Mouse (Mus musculus) liver, embryonic 11.5 days (tissue): ENCODE results near the gene Grb2. TPM values are rescaled to one million over a fixed set of nuclear protein-coding genes. Genes with fewer than 3 reads are reported as not detected.

Experiments used
- ATAC-seq: fragments of 200-750 bp; cut with Nextera tagmentation; replicated peaks from 2 replicates; pipeline ENCODE4 v1.8.0; 2017; ENCODE audit warnings: moderate number of reproducible peaks, mild to moderate bottlenecking, moderate TSS enrichment, moderate library complexity; ENCODE audit not compliant: low FRiP score
- DNase-seq: peaks from one replicate; pipeline ENCODE4 v3.0.0-alpha.2; 2017; ENCODE audit warnings: low spot score
- H3K27ac ChIP-seq: fragments of 300-500 bp; sonication (generic); 2 replicates; pipeline ENCODE4 v1.5.1; 2014; ENCODE audit warnings: mild to moderate bottlenecking, low read depth, low read length, control low read depth
- H3K27me3 ChIP-seq: fragments of 300-500 bp; sonication (generic); replicated peaks from 2 replicates; pipeline ENCODE4 v1.6.1; 2014; ENCODE audit warnings: low read length, mixed read lengths; ENCODE audit not compliant: control insufficient read depth, insufficient read depth
- H3K36me3 ChIP-seq: fragments of 300-500 bp; sonication (generic); 2 replicates; pipeline ENCODE4 v1.6.1; 2014; ENCODE audit warnings: mild to moderate bottlenecking, low read length, moderate library complexity, mixed read lengths; ENCODE audit not compliant: control insufficient read depth, insufficient read depth
- H3K4me1 ChIP-seq: fragments of 300-500 bp; sonication (generic); replicated peaks from 2 replicates; pipeline ENCODE4 v1.6.1; 2014; ENCODE audit warnings: low read length, mixed read lengths; ENCODE audit not compliant: control insufficient read depth, insufficient read depth
- H3K4me2 ChIP-seq: fragments of 300-500 bp; sonication (generic); 2 replicates; pipeline ENCODE4 v1.6.1; 2014; ENCODE audit warnings: mild to moderate bottlenecking, control low read depth, moderate library complexity
- H3K4me3 ChIP-seq: fragments of 300-500 bp; sonication (generic); 2 replicates; pipeline ENCODE4 v1.5.1; 2014; ENCODE audit warnings: low read depth, low read length, control low read depth
- H3K9ac ChIP-seq: fragments of 300-500 bp; sonication (generic); 2 replicates; pipeline ENCODE4 v1.6.1; 2014; ENCODE audit warnings: low read depth, low read length, control low read depth
- H3K9me3 ChIP-seq: fragments of 300-500 bp; sonication (generic); 2 replicates; pipeline ENCODE4 v1.6.1; 2016; ENCODE audit warnings: low read length, inconsistent platforms, mixed read lengths; ENCODE audit not compliant: control insufficient read depth
- WGBS: fragments of 180-500 bp; shearing (Covaris S2); extraction: QIAGEN DNeasy Blood & Tissue Kit; methylation state at CpG from one replicate; pipeline ENCODE4 v1.1.7; 2014; 5-methylcytosine and 5-hydroxymethylcytosine counted together
- polyA plus RNA-seq: library from polyadenylated mRNA; unstranded; fragments of >200 nt; fragmentation: Nextera tagmentation; extraction: Ambion mirVana; gene quantifications from 2 replicates; pipeline ENCODE4 v1.2.1, GENCODE M21; 2014

Gene Grb2
- polyA plus RNA-seq, 1 experiment from 2014 or later, result 52.8 TPM

DNA sequence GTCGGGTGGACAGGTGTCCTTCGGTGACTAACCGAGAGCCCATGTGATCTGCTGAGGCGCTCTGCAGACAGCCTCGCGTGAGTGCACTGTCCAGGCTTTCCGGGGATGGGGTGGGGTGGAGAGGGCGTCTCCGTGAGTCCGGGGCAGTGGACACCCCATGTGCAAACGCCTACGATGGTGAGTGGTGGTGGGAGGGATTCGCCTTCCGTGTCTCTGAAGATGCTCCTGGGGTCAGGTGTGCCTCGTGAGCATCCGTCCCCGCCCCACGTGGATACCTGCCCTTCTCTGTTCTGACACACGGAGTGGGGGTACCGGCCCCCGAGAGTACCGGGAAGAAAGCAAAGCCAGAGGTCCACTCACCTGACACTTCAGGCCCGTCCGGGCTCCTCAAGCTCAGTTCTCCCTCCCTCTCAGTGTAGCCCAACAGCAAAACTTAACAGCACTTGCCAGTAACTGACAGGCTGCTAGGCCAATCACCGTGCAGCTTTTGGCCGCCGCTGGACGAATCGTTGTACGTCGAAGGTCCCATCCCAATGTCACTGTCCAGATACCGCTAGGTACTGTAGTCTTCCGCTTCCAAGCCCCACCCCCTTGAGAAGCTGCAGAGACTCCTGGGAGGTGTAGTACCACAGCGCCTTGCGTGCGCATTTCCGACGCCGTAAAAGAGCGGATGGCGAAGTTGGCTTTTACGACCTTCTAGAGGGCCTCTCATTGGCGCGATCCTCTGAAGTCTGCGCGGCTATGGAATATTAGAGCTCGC lies 80.5 kb downstream of the Grb2 start, which contains the start of gene Slc25a19:
Gene Slc25a19 (minus strand): TSS at position 591 of the 760 bp plus-strand sequence.
- under 1% methylated on average over 47 of the region's 47 CpGs for WGBS
- Histone ChIP-seq H3K36me3 (peaks cover under 1% of the 10 kb centered on the region; the same call in 1 of the 2 replicates), H3K9ac (peak within 1 kb of the TSS; percentile 82), H3K9me3 (no peaks in the 10 kb centered on the region), H3K27me3 (no peaks in the 10 kb centered on the region), H3K4me1 (peaks cover 17% of the 10 kb centered on the region), H3K4me2 (peak within 1 kb of the TSS; percentile 94), H3K4me3 (peak within 1 kb of the TSS; percentile 84), H3K27ac (peak within 1 kb of the TSS; percentile 62)
- DNase-seq (peak; percentile 96), ATAC-seq (peak; percentile 99)

DNA sequence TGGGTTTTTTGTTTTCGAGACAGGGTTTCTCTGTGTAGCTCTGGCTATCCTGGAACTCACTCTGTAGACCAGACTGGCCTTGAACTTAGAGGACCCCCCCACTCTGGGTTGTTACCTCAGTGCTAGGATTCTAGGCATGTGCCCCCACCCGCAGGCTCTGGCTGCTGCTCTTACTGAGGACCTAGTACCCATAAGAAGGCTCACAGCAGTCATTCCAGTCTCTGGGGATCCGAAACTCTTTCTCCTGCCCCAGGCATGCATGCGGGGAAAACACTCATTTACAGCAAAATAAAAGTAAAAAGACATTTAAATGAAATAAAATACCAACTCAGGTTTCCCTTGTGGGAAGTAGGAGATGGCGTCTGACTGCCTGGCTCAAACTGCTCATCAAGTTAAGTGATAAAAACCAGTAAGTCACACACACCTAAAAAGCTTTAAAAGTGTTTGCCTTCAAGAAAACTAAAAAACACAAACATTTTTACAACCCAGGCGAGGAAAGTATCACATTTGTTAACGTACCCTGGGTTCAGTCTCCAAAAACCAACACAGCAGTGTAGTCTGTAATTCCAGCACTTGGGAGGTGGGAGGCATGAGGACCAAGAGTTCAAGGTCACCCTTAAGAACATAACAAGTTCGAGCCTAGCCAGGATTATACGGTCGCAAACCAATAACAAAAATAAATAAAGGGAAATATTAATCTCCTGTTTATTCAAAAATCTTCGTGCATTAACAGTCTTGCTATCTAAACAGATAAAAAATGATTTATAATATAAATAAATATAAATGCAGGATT lies 81.4 kb downstream of the Grb2 start:
- DNase-seq, result no peak
- Histone ChIP-seq H3K27me3 (no peaks in the 10 kb centered on the region), H3K9ac (peak overlapping the region; percentile 82), H3K4me1 (peaks cover 17% of the 10 kb centered on the region), H3K4me2 (peak overlapping the region; percentile 94), H3K4me3 (peak overlapping the region; percentile 84), H3K9me3 (no peaks in the 10 kb centered on the region), H3K36me3 (peaks cover 7% of the 10 kb centered on the region; the same call in 1 of the 2 replicates), H3K27ac (no peak overlapping the region)
- ATAC-seq, result no peak
- WGBS, result 45% methylated on average over 11 of the region's 11 CpGs

DNA sequence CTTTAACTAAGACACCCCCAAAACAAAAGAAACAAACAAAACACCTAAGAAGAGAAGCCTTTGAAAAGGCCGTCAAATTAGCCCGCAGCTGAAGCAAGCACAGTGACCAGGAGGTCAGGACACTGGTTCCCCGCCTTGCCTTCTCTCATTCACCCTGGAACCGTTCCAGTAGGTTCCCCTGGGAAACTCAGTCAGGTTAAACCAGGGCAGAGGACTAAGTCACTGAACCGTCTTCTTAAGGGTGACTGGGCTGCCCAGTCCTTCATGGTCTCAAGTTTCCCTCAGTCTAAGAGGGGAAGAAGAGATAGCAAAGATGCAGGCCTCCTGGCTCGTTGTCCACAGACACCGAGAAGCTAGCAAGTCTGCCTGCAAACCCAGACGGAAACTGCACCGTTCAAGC lies 82.5 kb downstream of the Grb2 start:
- Histone ChIP-seq H3K4me2 (no peak overlapping the region), H3K27me3 (no peaks in the 10 kb centered on the region), H3K36me3 (peaks cover 13% of the 10 kb centered on the region), H3K27ac (no peak overlapping the region), H3K9ac (no peak overlapping the region), H3K9me3 (no peaks in the 10 kb centered on the region), H3K4me1 (peaks cover 13% of the 10 kb centered on the region), H3K4me3 (no peak overlapping the region)
- 89% methylated on average over 9 of the region's 9 CpGs for WGBS
- ATAC-seq (no peak), DNase-seq (no peak)

DNA sequence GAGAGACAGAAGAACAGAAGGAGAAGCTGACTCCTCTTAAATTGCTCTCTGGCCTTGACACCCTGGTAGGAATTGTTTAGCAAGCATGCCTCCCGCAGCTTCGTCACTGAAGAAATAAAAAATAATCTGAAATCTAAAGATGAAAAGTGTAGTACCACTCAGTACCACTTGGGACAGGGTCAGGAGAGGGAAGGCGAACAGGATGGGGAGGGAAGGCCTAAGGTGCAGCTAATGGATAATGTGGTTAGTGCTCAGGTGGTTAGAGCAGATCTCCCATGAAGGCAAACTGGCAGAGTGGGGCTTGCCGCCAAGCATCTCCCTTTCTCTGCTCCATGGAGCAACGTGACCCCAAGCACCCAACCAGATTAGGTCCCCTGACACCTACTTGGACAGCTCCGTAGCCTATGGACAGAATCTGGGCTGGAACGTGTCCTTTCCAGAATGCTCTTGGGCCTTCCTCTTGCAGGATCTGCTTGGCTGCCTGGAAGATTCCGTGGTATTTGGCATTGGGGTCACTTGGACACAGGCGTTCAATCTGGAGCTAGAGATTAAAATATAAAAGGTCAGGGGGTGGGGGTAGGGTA lies 84.8 kb downstream of the Grb2 start:
- 80% methylated on average over 9 of the region's 9 CpGs for WGBS
- Histone ChIP-seq H3K27me3 (no peaks in the 10 kb centered on the region), H3K36me3 (peaks cover 21% of the 10 kb centered on the region), H3K9me3 (no peaks in the 10 kb centered on the region), H3K4me1 (peaks cover 11% of the 10 kb centered on the region), H3K4me3 (no peak overlapping the region), H3K27ac (no peak overlapping the region), H3K4me2 (no peak overlapping the region), H3K9ac (no peak overlapping the region)
- DNase-seq (no peak), ATAC-seq (no peak)

GRCm38 (mm10) chr11:115619949-115620348 lies 88.4 kb downstream of the Grb2 start:
- Histone ChIP-seq H3K27ac (no peak overlapping the region), H3K4me3 (no peak overlapping the region), H3K9me3 (no peaks in the 10 kb centered on the region), H3K9ac (no peak overlapping the region), H3K27me3 (no peaks in the 10 kb centered on the region), H3K36me3 (peaks cover 30% of the 10 kb centered on the region), H3K4me1 (no peaks in the 10 kb centered on the region), H3K4me2 (no peak overlapping the region)
- no peak for ATAC-seq
- WGBS, result 94% methylated on average over 7 of the region's 7 CpGs
- DNase-seq, result no peak

DNA sequence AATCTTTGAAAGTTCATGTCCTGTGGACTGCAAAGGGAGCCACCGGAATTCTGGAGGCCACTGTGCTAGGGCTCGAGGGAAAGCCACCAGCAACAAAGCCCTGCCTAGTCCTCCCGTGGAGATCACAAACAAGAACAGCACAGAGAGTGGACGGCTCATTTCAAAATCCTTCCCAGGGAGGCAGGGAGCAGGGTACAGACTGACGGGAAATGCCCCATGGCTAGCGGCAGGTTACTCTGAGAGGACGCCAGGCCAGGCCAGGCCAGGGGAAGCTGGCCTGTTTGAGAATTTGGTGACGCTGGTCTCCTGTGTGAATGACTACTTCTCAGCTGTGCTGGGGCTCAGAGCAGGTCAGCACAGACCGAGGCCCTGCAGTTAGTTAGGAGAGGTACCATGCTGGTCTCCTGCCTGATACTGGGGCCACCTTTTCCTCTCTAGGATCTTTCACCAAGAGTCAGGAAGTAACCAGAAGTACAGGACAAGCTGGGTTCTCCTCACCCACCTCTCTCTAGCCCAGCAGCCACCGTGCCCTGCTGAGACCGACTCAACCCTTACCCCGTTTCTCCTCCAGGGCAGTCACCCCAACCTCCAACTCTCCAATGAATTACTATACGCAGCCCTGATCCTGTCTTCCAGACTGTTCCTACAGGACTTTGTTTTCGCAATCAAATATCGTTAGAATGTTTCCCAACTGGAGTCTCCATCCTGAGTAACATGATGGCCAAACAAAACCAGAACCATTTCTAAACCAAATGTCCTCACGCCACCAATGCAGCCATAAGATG lies 89.5 kb downstream of the Grb2 start:
- Histone ChIP-seq H3K9me3 (no peaks in the 10 kb centered on the region), H3K9ac (no peak overlapping the region)
- ATAC-seq, result no peak

GRCm38 (mm10) chr11:115618001-115618400 lies 90.4 kb downstream of the Grb2 start:
- H3K4me3 ChIP-seq, result no peak overlapping the region
- no peak overlapping the region for H3K27ac ChIP-seq
- peaks cover 32% of the 10 kb centered on the region for H3K36me3 ChIP-seq
- no peak overlapping the region for H3K4me2 ChIP-seq
- no peaks in the 10 kb centered on the region for H3K9me3 ChIP-seq
- WGBS, result 84% methylated on average over 2 of the region's 2 CpGs
- no peaks in the 10 kb centered on the region for H3K27me3 ChIP-seq
- ATAC-seq, result no peak
- no peak overlapping the region for H3K9ac ChIP-seq
- H3K4me1 ChIP-seq, result peaks cover 12% of the 10 kb centered on the region
- no peak for DNase-seq

More for the DNA sequence above, 89.5 kb downstream of the Grb2 start:
- Histone ChIP-seq H3K36me3 (peaks cover 32% of the 10 kb centered on the region), H3K27ac (no peak overlapping the region; the same call in 1 of the 2 replicates), H3K27me3 (no peaks in the 10 kb centered on the region), H3K4me2 (no peak overlapping the region), H3K4me1 (peaks cover 6% of the 10 kb centered on the region; the same call in 1 of the 2 replicates), H3K4me3 (no peak overlapping the region)
- DNase-seq, result no peak
- WGBS, result 90% methylated on average over 16 of the region's 16 CpGs

DNA sequence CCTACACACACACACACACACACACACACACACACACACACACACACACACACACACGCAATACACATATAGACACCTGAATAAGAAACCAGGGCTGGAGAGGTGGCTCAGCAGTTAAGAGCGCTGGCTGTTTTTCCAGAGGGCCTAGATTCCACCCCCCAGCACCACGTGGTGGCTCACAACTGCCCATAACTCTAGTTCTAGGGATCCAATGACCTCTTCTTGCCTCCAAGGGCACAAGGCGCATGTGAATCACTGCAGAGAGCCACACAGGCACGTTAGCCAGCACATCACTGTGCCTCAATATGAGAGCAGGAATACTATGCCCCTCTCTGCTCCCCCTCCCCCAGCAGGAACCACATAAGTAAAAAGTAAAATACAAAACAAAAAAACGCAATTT lies 91.5 kb downstream of the Grb2 start:
- Histone ChIP-seq H3K4me2 (no peak overlapping the region), H3K36me3 (peaks cover 25% of the 10 kb centered on the region), H3K4me1 (peaks cover 14% of the 10 kb centered on the region), H3K9me3 (no peaks in the 10 kb centered on the region), H3K9ac (no peak overlapping the region), H3K27ac (no peak overlapping the region), H3K4me3 (no peak overlapping the region), H3K27me3 (no peaks in the 10 kb centered on the region)
- 86% methylated on average over 6 of the region's 6 CpGs for WGBS
- ATAC-seq (no peak), DNase-seq (no peak)
